Mouse (Mus musculus) stomach, postnatal 0 days (tissue): ENCODE results near the gene Gm7697.
A peak's percentile ranks its signal among the peaks of the same experiment; 100 is the strongest.
"Not testable (repeated sequence)": the region's sequence is repeated elsewhere in the genome, so short reads cannot be mapped to it uniquely, and the experiment has no call there.

Experiments
- CTCF ChIP-seq: IDR thresholded peaks from 2 replicates; pipeline ENCODE4 v1.5.1; 2016; ENCODE audit warnings: antibody characterized with exemption, low read depth, mild to moderate bottlenecking, moderate library complexity
- EP300 ChIP-seq: optimal IDR thresholded peaks from 2 replicates; pipeline ENCODE3; 2016; ENCODE audit warnings: antibody characterized with exemption

- peak; percentile 66 for TF ChIP-seq CTCF
- not testable (repeated sequence) for TF ChIP-seq EP300
Measured at GRCm38 (mm10) chr8:69549556-69549955, 26.8 kb upstream of the Gm7697 start.
